Mouse (Mus musculus): Measurements from ENCODE around the gene Cntn4.

DNA sequence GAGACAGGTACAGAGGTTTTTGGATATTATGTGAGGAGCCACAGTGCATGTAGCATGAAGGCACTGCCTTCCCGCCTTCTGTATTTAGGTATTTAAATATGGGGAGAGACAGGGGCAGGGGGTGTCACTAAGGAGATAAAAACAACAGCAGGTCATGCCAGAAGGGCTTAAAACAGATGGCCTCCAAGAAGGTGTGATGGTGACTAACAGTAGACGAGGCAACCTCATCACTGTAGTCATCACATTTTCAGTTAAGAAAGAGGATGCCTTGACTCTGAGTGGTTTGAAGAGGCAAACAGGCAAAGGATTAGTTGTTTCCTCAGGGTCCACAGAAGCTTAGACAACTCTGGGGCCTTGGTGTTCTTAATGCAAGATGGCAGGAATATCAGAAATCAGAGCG is 655.0 kb downstream of the Cntn4 start:
- no peak for TF ChIP-seq CTCF (IDR thresholded peaks at IDR 0.05; ENCODE audit: borderline replicate concordance, extremely low read depth, insufficient read depth, insufficient read length)
- no peak for TF ChIP-seq POLR2A (IDR thresholded peaks at IDR 0.05; ENCODE audit: borderline replicate concordance, extremely low read depth, insufficient read depth, insufficient read length, poor library complexity, severe bottlenecking)

All from brain, embryonic 14.5 days (tissue).